Mouse (Mus musculus) intestine, embryonic 14.5 days (tissue): ENCODE measurements at regions not wholly inside any gene's neighbourhood (a gene's known extent, or its start where the extent isn't known, plus 50 kb on each side); places are given as distances from the start of the nearest gene placed in this dataset.

ENCODE experiments used
- ATAC-seq: fragments of 200-750 bp; cut with Nextera tagmentation; replicated peaks from 2 replicates; pipeline ENCODE4 v1.8.0; 2017; ENCODE audit warnings: low read depth, moderate number of reproducible peaks, moderate TSS enrichment, moderate library complexity; ENCODE audit not compliant: low FRiP score, low TSS enrichment
- DNase-seq: peaks from one replicate; pipeline ENCODE4 v3.0.0-alpha.2; 2018; ENCODE audit warnings: low spot score
- H3K27ac ChIP-seq: fragments of 300-500 bp; sonication (generic); 2 replicates; pipeline ENCODE4 v1.5.1; 2014; ENCODE audit warnings: low read depth, mild to moderate bottlenecking, control low read depth
- H3K27me3 ChIP-seq: fragments of 300-500 bp; sonication (generic); replicated peaks from 2 replicates; pipeline ENCODE4 v1.6.1; 2014; ENCODE audit warnings: low read length, control low read depth; ENCODE audit not compliant: control insufficient read depth, insufficient read depth
- H3K36me3 ChIP-seq: fragments of 300-500 bp; sonication (generic); 2 replicates; pipeline ENCODE4 v1.6.1; 2014; ENCODE audit warnings: low read length, control low read depth; ENCODE audit not compliant: control insufficient read depth, insufficient read depth
- H3K4me1 ChIP-seq: fragments of 300-500 bp; sonication (generic); replicated peaks from 2 replicates; pipeline ENCODE4 v1.6.1; 2014; ENCODE audit warnings: low read length, control low read depth, mixed read lengths; ENCODE audit not compliant: control insufficient read depth, insufficient read depth
- H3K4me2 ChIP-seq: fragments of 300-500 bp; sonication (generic); 2 replicates; pipeline ENCODE4 v1.6.1; 2014; ENCODE audit warnings: low read length
- H3K4me3 ChIP-seq: fragments of 300-500 bp; sonication (generic); 2 replicates; pipeline ENCODE4 v1.5.1; 2014; ENCODE audit warnings: low read depth, low read length, control low read depth, mixed read lengths
- H3K9ac ChIP-seq: fragments of 300-500 bp; sonication (generic); 2 replicates; pipeline ENCODE4 v1.6.1; 2014; ENCODE audit warnings: mild to moderate bottlenecking, low read length
- H3K9me3 ChIP-seq: fragments of 300-500 bp; sonication (generic); 2 replicates; pipeline ENCODE4 v1.6.1; 2016; ENCODE audit warnings: low read length, control low read depth; ENCODE audit not compliant: control insufficient read depth
- WGBS: fragments of 180-500 bp; shearing (Covaris S2); extraction: QIAGEN DNeasy Blood & Tissue Kit; methylation state at CpG from one replicate; pipeline ENCODE4 v1.1.7; 2014; 5-methylcytosine and 5-hydroxymethylcytosine counted together

- DNase-seq (no peak), ATAC-seq (no peak)
- no peaks in the 10 kb centered on the region for H3K27me3 ChIP-seq
- no peak overlapping the region for H3K4me3 ChIP-seq
- H3K9ac ChIP-seq = no peak overlapping the region
- H3K27ac ChIP-seq = no peak overlapping the region; the same call in 1 of the 2 replicates
- H3K36me3 ChIP-seq = no peaks in the 10 kb centered on the region
- no peak overlapping the region for H3K4me2 ChIP-seq
- no peaks in the 10 kb centered on the region for H3K4me1 ChIP-seq
- H3K9me3 ChIP-seq = no peaks in the 10 kb centered on the region
- 68% methylated on average over 1 of the region's 1 CpGs for WGBS
Measured at GRCm38 (mm10) chr17:64425811-64426210, 94.1 kb upstream of the Pja2 start.

- Histone ChIP-seq H3K27me3 (no peaks in the 10 kb centered on the region), H3K27ac (no peak overlapping the region), H3K9ac (no peak overlapping the region), H3K36me3 (no peaks in the 10 kb centered on the region), H3K4me1 (no peaks in the 10 kb centered on the region), H3K9me3 (no peaks in the 10 kb centered on the region), H3K4me2 (no peak overlapping the region), H3K4me3 (no peak overlapping the region)
- no peak for ATAC-seq
- WGBS = 62% methylated on average over 5 of the region's 5 CpGs
- no peak for DNase-seq
Measured at GRCm38 (mm10) chr17:64426536-64426935, 94.8 kb upstream of the Pja2 start.

- no peak overlapping the region for H3K27ac ChIP-seq
- H3K9me3 ChIP-seq = no peaks in the 10 kb centered on the region
- no peak overlapping the region for H3K4me2 ChIP-seq
- H3K4me1 ChIP-seq = no peaks in the 10 kb centered on the region
- H3K36me3 ChIP-seq = no peaks in the 10 kb centered on the region
- H3K27me3 ChIP-seq = no peaks in the 10 kb centered on the region
- no peak for DNase-seq
- 76% methylated on average over 1 of the region's 1 CpGs for WGBS
- no peak overlapping the region for H3K9ac ChIP-seq
- no peak overlapping the region for H3K4me3 ChIP-seq
- ATAC-seq = no peak
Measured at GRCm38 (mm10) chr17:64439571-64439970, 107.9 kb upstream of the Pja2 start.

- H3K9ac ChIP-seq = no peak overlapping the region
- H3K4me2 ChIP-seq = no peak overlapping the region
- H3K9me3 ChIP-seq = no peaks in the 10 kb centered on the region
- WGBS = 76% methylated on average over 2 of the region's 2 CpGs
- no peaks in the 10 kb centered on the region for H3K4me1 ChIP-seq
- DNase-seq = no peak
- no peaks in the 10 kb centered on the region for H3K27me3 ChIP-seq
- H3K4me3 ChIP-seq = no peak overlapping the region
- no peaks in the 10 kb centered on the region for H3K36me3 ChIP-seq
- no peak overlapping the region for H3K27ac ChIP-seq
- no peak for ATAC-seq
Measured at GRCm38 (mm10) chr17:64454736-64455135, 123.0 kb upstream of the Pja2 start.

GRCm38 (mm10) chr17:64466273-64466672 lies 134.3 kb upstream of the Man2a1 start:
- ATAC-seq (no peak), DNase-seq (no peak)
- Histone ChIP-seq H3K36me3 (no peaks in the 10 kb centered on the region), H3K27me3 (no peaks in the 10 kb centered on the region), H3K4me3 (no peak overlapping the region), H3K4me2 (no peak overlapping the region), H3K9ac (no peak overlapping the region), H3K27ac (no peak overlapping the region), H3K9me3 (no peaks in the 10 kb centered on the region), H3K4me1 (peaks cover 7% of the 10 kb centered on the region; the same call in 1 of the 2 replicates)
- WGBS = 74% methylated on average over 7 of the region's 7 CpGs

- peaks cover 7% of the 10 kb centered on the region; the same call in 1 of the 2 replicates for H3K4me1 ChIP-seq
- no peak for ATAC-seq
- no peak overlapping the region for H3K27ac ChIP-seq
- 81% methylated on average over 9 of the region's 9 CpGs for WGBS
- no peak overlapping the region for H3K4me2 ChIP-seq
- DNase-seq = no peak
- H3K27me3 ChIP-seq = no peaks in the 10 kb centered on the region
- no peaks in the 10 kb centered on the region for H3K9me3 ChIP-seq
- no peaks in the 10 kb centered on the region for H3K36me3 ChIP-seq
- no peak overlapping the region for H3K9ac ChIP-seq
- no peak overlapping the region for H3K4me3 ChIP-seq
Measured at GRCm38 (mm10) chr17:64466746-64467145, 133.8 kb upstream of the Man2a1 start.

- H3K36me3 ChIP-seq = no peaks in the 10 kb centered on the region
- no peak for ATAC-seq
- DNase-seq = no peak
- H3K4me1 ChIP-seq = peaks cover 7% of the 10 kb centered on the region; the same call in 1 of the 2 replicates
- no peak overlapping the region for H3K27ac ChIP-seq
- H3K4me3 ChIP-seq = no peak overlapping the region
- WGBS = 79% methylated on average over 10 of the region's 12 CpGs
- no peaks in the 10 kb centered on the region for H3K27me3 ChIP-seq
- H3K9ac ChIP-seq = no peak overlapping the region
- no peaks in the 10 kb centered on the region for H3K9me3 ChIP-seq
- no peak overlapping the region for H3K4me2 ChIP-seq
Measured at GRCm38 (mm10) chr17:64467297-64467696, 133.2 kb upstream of the Man2a1 start.

- H3K9me3 ChIP-seq = no peaks in the 10 kb centered on the region
- no peaks in the 10 kb centered on the region for H3K36me3 ChIP-seq
- H3K27ac ChIP-seq = 0 out of 2 replicates have a peak overlapping the region, but pooled peaks have one; percentile 7
- H3K27me3 ChIP-seq = no peaks in the 10 kb centered on the region
- H3K4me1 ChIP-seq = peaks cover 7% of the 10 kb centered on the region; the same call in 1 of the 2 replicates
- no peak overlapping the region for H3K9ac ChIP-seq
- no peak overlapping the region for H3K4me3 ChIP-seq
- DNase-seq (no peak), ATAC-seq (no peak)
- peak overlapping the region; percentile 28; the same call in 1 of the 2 replicates for H3K4me2 ChIP-seq
- WGBS = 24% methylated on average over 12 of the region's 12 CpGs
Measured at GRCm38 (mm10) chr17:64469754-64470400, 130.7 kb upstream of the Man2a1 start.

- no peak overlapping the region for H3K4me3 ChIP-seq
- no peak overlapping the region for H3K9ac ChIP-seq
- H3K27ac ChIP-seq = no peak overlapping the region
- WGBS = 21% methylated on average over 1 of the region's 1 CpGs
- H3K36me3 ChIP-seq = no peaks in the 10 kb centered on the region
- H3K9me3 ChIP-seq = no peaks in the 10 kb centered on the region
- no peak overlapping the region for H3K4me2 ChIP-seq
- ATAC-seq (no peak; the same call in 1 of the 2 replicates), DNase-seq (peak; percentile 41)
- no peaks in the 10 kb centered on the region for H3K4me1 ChIP-seq
- H3K27me3 ChIP-seq = no peaks in the 10 kb centered on the region
Measured at GRCm38 (mm10) chr17:64480607-64481038, 119.9 kb upstream of the Man2a1 start.
